Mouse (Mus musculus): ENCODE data around the gene Scimp.

Gene Scimp

DNA sequence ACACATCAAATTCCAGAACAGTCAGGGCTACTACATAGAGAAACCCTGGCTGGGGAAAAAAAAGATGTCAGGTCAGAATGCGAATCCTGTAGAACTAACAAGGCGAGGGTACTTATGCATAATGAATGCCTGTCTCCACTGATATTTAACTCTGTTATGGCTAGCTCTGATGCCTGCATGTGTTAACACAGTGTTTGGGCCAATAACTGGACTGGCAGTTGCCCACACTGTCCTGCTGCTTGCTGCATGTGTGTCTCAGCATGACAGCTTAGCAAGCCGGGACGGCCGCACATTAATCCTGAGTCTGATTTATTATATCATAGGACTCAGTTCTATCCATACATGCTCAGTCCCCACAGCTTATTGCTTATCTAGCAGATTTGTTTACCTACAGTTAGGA is 1.3 kb downstream of the Scimp start:
- DNase-seq = no peak

DNA sequence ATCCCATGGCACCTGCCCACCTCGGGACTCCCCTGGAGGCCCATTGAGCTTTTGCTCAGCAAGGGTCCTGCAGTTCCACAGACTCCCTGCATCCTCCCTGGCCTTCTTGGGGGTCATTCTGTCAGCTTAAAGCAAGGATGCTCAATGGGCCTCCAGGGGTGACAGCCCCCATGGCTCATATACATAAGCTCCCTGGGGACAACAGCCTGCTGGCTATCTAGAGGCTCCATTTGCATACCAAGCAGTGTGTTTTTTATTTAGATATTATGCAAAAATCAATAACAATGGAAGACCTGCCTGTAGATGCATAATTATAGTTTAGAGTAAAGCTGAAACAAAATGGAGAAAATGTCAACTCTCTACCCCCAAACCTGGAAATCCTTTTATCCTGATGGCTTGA is 3.4 kb downstream of the Scimp start:
- no peak for DNase-seq

DNA sequence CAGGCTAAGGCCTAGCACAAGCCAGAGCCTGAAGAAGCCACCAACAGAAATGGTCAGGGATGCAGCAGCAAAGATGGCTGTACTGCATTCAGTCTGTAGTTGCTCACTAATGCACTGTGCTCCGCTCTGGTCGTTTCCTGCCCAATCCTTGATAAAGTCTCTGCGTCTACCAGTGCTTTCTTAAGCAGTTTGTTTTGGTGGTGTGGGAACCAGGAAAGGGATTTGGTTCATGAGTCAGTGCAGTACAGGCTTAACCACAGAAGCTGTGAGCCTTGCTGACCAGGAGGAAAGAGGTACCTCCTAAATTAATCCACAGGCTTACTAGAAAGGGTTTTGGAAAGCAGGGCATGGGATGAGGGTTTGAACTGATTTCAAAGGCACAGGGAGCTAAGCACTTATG is 4.3 kb downstream of the Scimp start:
- no peak for DNase-seq

DNA sequence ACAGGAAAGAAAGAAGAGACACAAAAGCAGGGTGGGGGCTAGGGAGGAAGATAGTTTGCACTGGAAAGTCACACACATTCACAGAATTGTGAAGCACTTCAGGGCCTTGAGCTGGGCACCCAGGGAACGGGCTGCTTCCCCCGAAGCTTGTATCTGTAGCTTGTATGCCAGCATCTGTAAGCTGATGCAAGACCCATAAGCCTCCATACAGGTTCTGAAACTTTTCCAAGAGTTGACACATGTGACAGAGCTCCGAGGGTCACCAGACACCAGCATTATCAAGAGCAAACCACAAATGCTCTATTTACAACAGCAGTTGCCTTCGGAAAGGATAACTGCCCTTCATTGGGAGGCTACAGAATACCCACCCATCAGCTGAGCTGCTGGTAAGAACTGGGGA is 4.8 kb downstream of the Scimp start:
- DNase-seq = no peak

DNA sequence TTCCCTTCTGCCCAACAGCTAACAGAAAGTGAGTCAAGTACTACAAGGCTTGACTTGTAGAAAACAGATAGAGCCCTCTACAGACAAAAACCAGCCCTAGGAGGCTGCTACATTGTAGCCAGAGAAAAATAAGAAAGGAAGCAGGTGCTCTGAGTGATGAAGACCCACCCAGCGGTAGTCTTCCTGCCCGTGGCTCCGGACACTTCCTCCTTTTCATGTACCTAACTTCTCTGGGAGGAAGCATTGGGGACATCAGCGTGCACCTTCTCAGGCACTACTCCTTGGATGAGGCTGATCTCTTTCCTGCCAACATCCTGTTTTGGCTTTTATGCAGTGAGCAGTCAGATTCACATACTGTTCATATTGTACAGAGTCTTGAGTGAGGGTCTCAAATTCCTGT is 5.7 kb downstream of the Scimp start:
- no peak for DNase-seq

DNA sequence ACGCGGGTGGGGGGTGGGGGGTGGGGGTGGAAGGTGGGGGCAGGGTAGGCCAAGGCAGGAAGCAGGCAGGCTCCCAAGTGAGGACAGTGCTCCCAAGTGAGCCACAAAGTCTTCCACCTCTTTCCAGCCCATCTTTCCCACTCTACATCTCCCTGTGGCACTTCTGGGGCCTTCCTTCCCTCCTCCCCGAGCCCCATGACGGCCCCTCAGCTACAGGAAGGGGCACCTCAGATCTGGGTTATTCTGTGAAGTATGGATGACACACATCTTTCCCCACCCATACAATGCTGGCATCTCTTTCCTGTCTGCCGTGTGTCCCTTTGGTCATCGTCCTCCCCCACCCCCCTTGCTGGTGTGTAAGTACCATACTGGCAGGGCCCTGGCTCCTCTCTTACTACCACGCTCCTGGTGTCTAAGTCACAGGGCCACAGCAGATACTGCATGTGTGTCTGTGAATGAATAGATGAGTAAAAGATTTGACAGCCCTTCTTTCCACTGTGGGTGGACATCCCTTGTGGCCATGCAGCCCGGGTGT is 6.7 kb downstream of the Scimp start:
- DNase-seq = no peak

DNA sequence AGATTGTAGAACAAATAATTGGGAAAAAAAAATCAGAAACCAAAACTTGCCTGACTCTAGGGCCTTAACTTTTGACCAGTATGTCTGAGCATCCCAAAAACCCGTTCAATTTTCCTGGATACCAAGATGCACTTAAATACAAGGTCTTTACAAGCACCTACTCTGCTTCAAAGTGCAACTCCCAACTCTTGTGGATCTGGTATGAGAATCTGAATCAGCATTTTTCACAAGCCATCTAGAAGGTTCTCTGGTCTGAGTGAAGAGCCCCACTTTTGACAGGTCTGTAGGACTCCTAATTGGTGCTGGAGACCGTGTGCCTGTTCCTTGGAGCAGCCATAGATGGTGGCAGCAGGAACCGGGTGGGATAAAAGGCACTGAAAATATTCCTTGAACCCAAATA is 8.0 kb downstream of the Scimp start:
- DNase-seq = no peak

DNA sequence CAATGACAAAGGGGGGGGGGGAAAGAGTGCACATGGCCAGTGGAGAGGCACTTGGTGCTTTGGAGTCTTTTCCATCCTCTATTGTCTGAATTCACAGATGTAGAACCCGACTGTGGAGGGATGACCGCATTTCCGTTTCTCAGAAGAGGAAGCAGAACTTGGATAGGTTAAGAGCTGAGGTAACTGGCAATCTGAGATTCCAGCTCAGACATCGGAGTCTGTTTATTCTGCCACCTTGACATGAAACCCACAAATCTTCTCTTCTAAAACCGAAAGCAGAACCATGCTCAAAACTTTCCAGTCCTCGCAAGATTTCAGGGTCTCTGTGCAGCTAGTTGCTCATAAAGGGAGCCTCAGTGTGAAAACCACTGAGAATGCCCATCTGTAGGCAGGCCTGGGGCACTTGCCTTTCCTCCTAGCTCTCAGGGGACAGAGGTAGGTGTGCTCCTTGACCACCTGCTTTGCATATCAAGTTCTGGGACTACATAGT is 8.6 kb downstream of the Scimp start:
- no peak for DNase-seq

DNA sequence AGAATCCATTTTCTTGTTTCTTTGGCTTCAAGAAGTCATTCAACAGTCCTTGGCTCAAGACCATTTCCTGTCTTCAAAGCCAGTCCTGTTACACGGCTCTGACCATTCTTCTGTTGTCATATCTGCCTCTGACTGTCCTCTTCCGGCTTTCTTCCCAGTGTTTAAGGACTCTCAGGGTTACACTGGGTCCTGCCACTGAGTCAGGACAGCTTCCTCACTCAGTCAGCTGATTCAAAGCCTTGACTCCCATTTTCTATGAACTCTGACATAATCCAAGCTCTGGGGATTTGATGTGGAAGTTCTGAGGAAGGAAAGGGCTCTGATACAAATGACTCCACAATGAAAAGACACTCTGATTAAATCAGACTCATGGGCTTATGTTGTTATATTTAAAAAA is 9.5 kb downstream of the Scimp start:
- DNase-seq = no peak

DNA sequence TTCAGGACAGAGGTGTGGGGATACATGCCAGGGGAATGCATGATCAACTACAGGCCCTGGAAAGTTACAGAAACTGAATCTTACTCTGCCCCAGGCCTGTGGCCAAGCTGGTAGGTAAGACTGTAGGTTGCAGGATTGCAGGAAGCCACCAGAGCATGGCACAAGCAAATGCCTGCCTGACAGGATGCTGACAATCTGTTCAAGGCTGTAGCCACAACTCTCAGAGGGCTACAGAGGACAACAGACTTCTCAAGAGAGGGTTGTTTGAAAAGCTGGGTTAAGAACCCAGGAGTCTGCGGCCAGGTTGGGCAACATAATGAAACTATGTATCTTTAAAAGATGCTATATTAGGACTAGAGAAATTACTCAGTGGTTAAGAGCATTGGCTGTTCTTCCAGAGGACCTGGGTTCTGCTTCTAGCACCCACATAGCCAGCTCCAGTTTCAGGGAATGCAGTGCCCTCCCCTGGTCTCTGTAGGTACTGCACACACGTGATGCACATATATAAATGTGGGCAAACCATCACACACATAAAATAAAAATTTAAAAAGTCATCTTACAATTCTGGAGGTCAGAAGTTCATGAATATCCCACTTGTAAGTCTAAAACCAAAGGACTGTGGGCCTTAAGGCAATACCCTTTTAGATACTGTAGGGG is 10.1 kb downstream of the Scimp start:
- no peak for DNase-seq

DNA sequence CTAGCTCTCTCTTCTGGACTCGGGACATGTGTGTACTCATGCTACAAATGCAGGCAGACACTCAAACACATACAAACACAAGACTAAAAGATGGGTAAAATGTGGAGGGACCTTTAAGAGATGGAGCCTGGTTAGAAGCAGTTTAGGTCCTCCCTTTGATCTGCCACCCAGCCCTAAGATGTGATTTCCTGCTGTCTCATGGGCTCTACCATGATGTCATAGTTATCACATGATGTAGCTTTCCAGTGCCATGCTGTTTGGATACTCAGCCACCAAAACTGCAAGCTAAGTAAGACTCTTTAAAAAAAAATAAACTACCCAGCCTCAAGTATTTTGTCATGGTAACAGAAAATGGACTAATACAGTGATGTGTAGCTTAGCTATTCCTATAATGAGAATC is 20.0 kb downstream of the Scimp start:
- no peak for DNase-seq

DNA sequence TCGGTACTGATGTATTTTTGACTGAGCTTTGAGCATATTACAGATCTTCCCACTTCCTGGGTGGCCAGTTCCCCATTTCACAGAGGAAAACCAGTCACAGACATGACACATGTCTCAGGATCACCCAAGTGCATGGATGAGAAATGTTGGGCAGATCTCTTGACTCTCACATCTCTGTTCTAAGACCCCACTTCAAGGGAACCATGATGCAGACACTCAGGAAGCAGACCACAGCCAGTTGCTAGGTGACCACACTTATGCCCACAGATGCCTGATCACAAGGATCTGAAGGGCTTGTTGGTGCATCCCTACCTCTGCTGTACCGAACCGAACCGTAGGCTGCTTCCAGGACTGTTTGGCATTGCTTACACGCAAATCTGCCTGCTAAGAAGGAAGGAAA is 20.7 kb downstream of the Scimp start:
- no peak for DNase-seq

DNA sequence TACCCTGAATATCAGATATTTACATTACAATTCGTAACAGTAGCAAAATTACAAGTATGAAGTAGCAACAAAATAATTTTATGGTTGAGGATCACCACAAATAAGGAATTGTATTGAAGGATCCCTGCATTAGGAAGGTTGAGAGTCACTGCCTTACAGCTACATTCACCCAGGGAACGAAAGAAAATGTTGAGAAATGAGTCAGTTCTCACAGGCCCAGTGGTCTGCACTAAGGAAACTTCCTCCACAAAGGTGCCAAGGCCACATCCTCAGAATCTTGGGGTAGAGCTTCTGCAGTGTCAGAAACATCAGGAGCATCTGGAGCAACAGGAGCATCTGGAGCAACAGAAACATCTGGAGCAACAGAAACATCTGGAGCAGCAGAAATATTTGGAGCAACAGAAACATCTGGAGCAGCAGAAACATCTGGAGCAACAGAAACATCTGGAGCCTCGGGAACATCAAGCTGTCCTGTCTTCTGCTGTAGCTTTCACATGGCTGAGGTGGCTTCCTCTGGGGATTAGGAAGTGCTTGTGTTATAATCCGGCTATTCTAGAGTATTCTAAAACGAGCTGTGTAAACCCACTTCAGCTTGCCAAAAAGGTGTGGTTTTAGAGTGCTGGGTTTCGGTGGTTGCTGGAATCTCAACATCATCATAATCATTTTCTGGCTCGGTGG is 21.4 kb downstream of the Scimp start:
- no peak for DNase-seq

DNA sequence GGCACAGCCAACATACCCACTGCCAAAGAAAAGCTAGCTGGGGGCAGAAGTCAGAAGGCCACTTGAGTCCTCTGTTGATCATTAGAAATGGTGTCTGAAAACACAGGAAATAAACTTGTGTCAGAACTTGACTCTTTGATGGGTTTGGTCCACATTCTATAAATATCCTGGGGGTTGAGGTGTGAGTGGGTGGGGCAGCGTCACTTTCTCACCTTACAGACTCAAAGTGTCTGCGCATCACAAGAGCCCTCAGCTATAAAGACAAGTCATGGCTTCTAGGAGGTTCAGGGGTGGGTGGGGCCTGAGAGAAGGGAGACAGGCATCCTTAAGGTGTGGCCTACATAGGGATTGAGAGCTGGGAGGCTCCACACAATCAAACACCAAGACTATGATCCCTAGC is 22.0 kb downstream of the Scimp start:
- DNase-seq = no peak

DNA sequence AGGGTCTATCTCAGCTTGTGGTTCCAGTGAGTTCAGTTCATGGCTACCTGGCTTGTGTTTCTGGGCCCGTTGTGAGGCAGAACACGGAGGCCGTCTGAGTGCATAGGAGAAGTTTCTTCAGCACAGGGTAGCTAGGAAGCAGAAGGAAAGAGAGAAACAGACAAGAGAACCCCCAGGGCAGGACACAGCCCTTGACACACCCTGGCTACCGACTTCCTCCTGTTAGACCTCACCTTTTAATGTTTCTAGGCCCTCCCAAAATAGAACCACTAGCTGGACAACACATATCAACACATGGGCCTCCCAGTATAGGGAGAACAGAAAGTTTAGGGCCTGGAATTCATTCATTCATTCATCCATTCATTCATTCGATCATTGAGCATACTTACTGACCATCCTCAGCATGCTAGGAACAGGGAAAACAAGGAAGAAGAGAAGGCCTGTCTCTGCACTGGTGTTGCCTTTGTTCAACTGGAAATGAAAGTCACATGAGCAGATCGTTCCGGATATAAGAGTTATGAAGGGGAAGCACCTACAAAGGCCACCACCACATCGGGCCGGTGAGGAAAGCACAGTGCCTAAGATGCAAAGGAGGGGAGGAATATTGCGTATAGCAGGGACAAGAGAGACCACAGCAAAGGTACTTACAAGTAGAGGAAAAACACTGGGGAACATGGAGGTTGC is 23.3 kb downstream of the Scimp start:
- DNase-seq = no peak

DNA sequence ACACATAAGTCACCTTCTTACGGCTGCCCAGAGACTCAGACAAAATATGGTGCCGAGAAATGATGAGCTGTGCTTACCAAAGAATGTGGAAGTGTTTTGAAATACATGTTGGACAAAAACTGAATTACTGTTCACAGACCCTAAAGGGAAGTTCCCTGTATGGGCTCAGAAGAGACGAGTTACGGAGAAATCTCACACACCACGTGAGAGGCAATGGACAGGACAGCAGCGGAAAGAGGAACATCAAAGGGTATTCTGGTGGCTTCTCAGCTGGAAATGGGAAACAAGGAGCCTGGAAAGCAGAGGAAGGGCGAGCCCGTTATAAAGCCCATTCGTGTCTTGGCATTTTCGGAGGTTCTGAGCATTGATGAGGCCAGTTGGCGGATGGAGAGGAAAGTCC is 25.3 kb downstream of the Scimp start:
- no peak for DNase-seq

DNA sequence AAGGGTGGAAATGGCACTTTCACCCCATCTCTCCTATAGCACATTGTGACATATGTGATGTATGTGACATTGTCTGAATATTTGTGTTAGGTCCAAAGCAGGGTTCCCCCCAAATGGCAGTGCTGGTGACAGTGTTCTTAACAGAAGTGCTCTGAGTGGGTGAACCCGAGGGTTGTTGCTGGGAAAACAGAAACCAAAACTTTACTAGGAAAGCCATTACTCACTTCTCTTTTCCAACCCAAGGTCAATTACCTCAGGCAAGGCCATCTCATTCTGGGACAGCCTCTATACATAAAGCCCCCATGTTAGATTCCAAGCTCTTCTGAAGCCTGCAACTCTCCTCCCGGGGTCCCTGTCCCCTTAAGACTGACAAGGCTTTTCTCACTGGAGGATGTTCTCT is 26.5 kb downstream of the Scimp start:
- DNase-seq = no peak

DNA sequence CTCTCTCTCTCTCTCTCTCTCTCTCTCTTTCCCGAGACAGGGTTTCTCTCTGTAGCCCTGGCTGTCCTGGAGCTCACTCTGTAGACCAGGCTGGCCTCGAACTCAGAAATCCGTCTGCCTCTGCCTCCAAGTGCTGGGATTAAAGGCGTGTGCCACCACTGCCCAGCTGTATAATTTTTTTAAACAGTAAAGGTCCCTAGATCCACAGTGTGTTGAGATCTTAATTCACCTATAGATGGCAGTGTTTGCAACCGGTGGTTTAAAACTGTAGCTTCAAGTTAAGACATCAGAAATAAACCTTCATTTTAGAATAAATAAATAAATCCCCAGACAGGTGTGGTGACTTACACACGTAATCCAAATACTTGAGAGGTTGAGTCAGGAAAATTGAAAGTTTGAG is 34.3 kb downstream of the Scimp start:
- peak in 1 of 2 experiments; percentile 14 for DNase-seq

DNA sequence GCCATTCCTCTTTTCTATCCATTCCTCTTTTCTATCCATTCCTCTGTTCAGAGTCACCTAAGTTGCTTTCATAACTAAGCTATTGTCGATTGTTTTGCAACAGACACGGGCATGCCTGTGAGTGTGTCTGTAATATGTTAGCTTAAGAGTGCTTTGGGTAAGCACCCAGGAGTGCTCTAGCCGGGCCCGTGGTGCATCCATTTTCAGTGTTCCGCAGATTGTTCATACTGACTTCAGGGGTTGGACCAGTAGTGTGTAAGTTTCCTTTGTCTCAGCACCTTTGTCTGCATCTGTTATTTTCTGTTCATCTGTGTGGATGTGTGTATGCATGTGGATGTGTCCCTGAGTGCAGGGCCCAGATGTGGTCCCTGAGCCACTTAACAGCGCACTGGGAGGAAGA is 34.8 kb downstream of the Scimp start:
- no peak for DNase-seq

DNA sequence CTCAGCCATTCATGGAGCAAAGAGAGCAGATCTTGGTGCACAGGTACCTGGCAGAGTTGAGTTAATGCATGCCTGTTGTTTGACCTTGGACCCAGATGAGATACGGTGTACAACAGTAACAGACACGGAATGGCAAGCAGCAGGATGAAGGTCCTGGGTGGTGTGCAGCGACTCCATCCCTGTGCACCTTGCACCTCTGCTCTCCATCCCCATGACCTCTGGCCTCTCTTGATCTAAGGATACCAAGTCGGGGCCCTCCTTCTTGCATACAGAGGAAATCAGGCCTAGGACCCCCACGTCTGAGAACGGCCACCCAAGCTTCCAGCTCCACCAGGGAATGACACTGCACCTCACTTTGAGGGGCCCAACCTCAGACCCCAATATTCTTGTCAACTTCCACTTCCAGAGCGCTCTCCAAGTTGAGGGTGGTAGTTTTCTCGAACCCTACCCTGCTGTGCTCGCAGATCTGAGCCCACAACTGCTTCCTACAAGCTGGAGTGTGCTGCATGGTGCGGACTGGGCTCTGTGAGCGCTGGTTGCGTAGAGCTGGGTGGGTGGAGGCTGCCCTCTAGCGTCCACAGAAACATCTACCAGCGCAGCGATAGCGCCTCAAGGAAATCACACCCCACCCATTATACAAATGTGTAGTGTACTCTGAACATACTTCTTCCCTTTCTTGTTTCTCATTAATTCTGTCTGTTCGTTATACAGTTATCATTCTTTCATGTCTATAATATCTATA is 35.4 kb downstream of the Scimp start:
- DNase-seq = peak; percentile 81 to 85

DNA sequence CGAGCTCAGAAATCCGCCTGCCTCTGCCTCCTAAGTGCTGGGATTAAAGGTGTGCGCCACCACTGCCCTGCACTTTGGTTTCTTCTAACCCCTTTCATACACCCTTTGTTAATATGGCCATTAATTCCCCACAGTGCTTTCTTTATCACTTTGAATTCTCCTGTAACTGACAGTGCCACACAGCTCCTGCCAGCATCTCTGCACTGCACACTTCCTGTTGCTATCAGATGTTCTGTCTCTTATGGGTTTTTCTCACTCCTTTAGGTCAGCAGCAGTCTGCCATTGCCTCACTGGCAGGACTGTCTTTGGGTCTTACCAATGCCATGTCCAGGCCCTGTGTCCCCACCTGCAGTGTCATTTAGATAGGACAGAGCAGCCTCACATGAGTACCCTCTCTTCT is 41.6 kb downstream of the Scimp start:
- no peak for DNase-seq

DNA sequence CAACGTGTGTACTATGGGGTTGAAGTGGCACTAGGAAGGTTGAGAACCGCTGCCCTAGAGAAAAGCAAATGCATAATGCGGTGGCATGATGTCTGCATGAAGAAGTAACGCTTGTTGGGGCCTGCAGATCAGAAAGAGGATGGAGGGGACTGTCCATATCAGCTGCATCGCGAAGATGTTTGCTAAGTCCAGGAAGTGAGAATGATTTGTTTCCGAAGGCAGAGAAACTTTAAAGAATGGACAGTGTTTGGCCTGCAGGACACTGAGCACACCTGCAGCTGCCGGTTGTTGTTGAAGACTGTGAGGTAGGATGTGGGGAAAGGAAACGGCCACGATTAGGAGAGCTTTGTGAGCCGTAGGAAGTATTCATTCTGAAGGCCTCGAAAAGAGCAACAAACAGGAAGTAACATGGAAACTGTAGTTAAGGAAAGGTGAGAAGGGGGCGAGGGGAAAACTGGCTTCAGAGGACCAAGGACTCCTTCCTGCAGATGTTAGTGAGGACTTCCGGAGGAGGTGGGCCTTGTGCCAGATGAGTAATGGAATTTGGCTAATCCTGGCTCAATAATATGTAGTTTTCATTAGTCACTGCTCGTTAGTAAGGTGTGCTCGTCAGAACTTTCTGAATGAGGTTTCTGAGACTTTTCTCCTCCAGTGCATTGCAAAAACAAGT is 46.5 kb downstream of the Scimp start:
- peak; percentile 49 to 65 for DNase-seq
